Mouse (Mus musculus) forebrain, embryonic 14.5 days (tissue): ENCODE measurements around the gene Sh2d2a. TPM values are rescaled to one million over a fixed set of nuclear protein-coding genes. Genes with fewer than 3 reads are reported as not detected.
"Not testable (repeated sequence)": the region's sequence is repeated elsewhere in the genome, so short reads cannot be mapped to it uniquely, and the experiment has no call there.

Experiments
- ATAC-seq: fragments of 200-750 bp; cut with Nextera tagmentation; 2 replicates; pipeline ENCODE4 v1.8.0; 2017; ENCODE audit warnings: mild to moderate bottlenecking, moderate library complexity
- DNase-seq: peaks from one replicate; pipeline ENCODE4 v3.0.0-alpha.2; 2015; ENCODE audit warnings: low spot score
- H3K27ac ChIP-seq: fragments of 300-500 bp; sonication (generic); 2 replicates; pipeline ENCODE4 v1.5.1; 2014; ENCODE audit warnings: low read depth, mild to moderate bottlenecking, control low read depth, low read length, moderate library complexity
- H3K27me3 ChIP-seq: fragments of 300-500 bp; sonication (generic); replicated peaks from 2 replicates; pipeline ENCODE4 v1.6.1; 2014; ENCODE audit warnings: low read length, control low read depth, mixed read lengths; ENCODE audit not compliant: control insufficient read depth, insufficient read depth
- H3K36me3 ChIP-seq: fragments of 300-500 bp; sonication (generic); 2 replicates; pipeline ENCODE4 v1.6.1; 2014; ENCODE audit warnings: low read length, control low read depth; ENCODE audit not compliant: control insufficient read depth, insufficient read depth
- H3K4me1 ChIP-seq: fragments of 300-500 bp; sonication (generic); 2 replicates; pipeline ENCODE4 v1.6.1; 2014; ENCODE audit warnings: antibody characterized with exemption, low read length, control low read depth; ENCODE audit not compliant: control insufficient read depth, insufficient read depth
- H3K4me2 ChIP-seq: fragments of 300-500 bp; sonication (generic); 2 replicates; pipeline ENCODE4 v1.6.1; 2014; ENCODE audit warnings: mild to moderate bottlenecking, control low read depth, low read length
- H3K4me3 ChIP-seq: fragments of 300-500 bp; sonication (generic); 2 replicates; pipeline ENCODE4 v1.5.1; 2014; ENCODE audit warnings: low read depth, low read length, control low read depth
- H3K9ac ChIP-seq: fragments of 300-500 bp; sonication (generic); 2 replicates; pipeline ENCODE4 v1.6.1; 2014; ENCODE audit warnings: mild to moderate bottlenecking, low read length, control low read depth, moderate library complexity
- H3K9me3 ChIP-seq: fragments of 300-500 bp; sonication (generic); replicated peaks from 2 replicates; pipeline ENCODE4 v1.6.1; 2016; ENCODE audit warnings: low read length, control low read depth, mixed read lengths; ENCODE audit not compliant: control insufficient read depth
- WGBS: fragments of 180-500 bp; shearing (Covaris S2); extraction: QIAGEN DNeasy Blood & Tissue Kit; methylation state at CpG from one replicate; pipeline ENCODE4 v1.1.7; 2014; 5-methylcytosine and 5-hydroxymethylcytosine counted together
- polyA plus RNA-seq: library from polyadenylated mRNA; unstranded; fragments of >200 nt; fragmentation: Nextera tagmentation; extraction: Ambion mirVana; gene quantifications from 2 replicates; pipeline ENCODE4 v1.2.1, GENCODE M21; 2014

Gene Sh2d2a
- polyA plus RNA-seq, 1 experiment from 2014 or later: not detected

DNA sequence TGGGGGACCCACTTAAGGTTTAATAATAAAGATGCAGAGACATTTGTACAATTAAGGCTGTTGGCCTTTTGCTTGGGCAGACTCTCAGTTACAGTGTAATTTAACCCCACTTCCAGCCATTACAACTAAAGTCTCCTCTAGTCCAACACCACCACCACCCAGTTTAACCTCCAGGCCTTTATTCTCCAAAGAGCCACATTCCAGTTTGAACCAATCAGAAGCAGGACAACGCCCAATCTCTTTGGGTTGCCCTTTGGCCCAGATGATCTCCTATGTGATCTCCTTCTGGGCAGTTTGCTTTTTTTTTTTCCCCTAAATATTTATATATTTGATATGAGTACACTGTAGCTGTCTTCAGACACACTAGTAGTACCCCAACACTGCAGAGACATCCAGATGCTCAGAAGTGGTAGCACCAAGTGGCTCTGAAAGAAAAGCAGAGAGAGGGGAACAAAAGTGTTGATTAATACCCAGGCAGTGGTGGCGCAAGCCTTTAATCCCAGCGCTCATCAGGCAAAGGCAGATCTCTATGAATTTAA lies 46.9 kb downstream of the Sh2d2a start:
- H3K27me3 ChIP-seq: no peaks in the 10 kb centered on the region
- 68% methylated on average over 3 of the region's 3 CpGs for WGBS
- DNase-seq (no peak), ATAC-seq (no peak)
- no peaks in the 10 kb centered on the region for H3K4me1 ChIP-seq
- no peak overlapping the region for H3K9ac ChIP-seq
- H3K9me3 ChIP-seq: no peaks in the 10 kb centered on the region
- H3K4me2 ChIP-seq: no peak overlapping the region
- no peak overlapping the region for H3K27ac ChIP-seq
- no peak overlapping the region for H3K4me3 ChIP-seq
- no peaks in the 10 kb centered on the region for H3K36me3 ChIP-seq

GRCm38 (mm10) chr3:87899266-87899665 lies 52.7 kb downstream of the Sh2d2a start:
- Histone ChIP-seq H3K4me3 (no peak overlapping the region), H3K9me3 (no peaks in the 10 kb centered on the region), H3K4me2 (no peak overlapping the region), H3K27me3 (no peaks in the 10 kb centered on the region), H3K27ac (no peak overlapping the region), H3K9ac (no peak overlapping the region), H3K36me3 (no peaks in the 10 kb centered on the region), H3K4me1 (no peaks in the 10 kb centered on the region)
- DNase-seq (no peak), ATAC-seq (no peak)
- 70% methylated on average over 3 of the region's 3 CpGs for WGBS

GRCm38 (mm10) chr3:87899776-87900175 lies 53.2 kb downstream of the Sh2d2a start:
- DNase-seq (no peak), ATAC-seq (no peak)
- Histone ChIP-seq H3K9me3 (no peaks in the 10 kb centered on the region), H3K27me3 (no peaks in the 10 kb centered on the region), H3K4me2 (no peak overlapping the region), H3K4me3 (no peak overlapping the region), H3K9ac (no peak overlapping the region), H3K4me1 (no peaks in the 10 kb centered on the region), H3K27ac (no peak overlapping the region), H3K36me3 (no peaks in the 10 kb centered on the region)
- 81% methylated on average over 3 of the region's 3 CpGs for WGBS

- Histone ChIP-seq H3K9ac (no peak overlapping the region), H3K9me3 (no peaks in the 10 kb centered on the region), H3K27ac (no peak overlapping the region), H3K4me3 (no peak overlapping the region), H3K4me2 (no peak overlapping the region), H3K36me3 (no peaks in the 10 kb centered on the region), H3K27me3 (no peaks in the 10 kb centered on the region), H3K4me1 (no peaks in the 10 kb centered on the region)
- 59% methylated on average over 1 of the region's 1 CpGs for WGBS
- DNase-seq (no peak), ATAC-seq (no peak)
Observed at GRCm38 (mm10) chr3:87901036-87901624, 54.6 kb downstream of the Sh2d2a start.

- 89% methylated on average over 5 of the region's 6 CpGs for WGBS
- not testable (repeated sequence) for DNase-seq
Observed at GRCm38 (mm10) chr3:87901959-87902358, 55.4 kb downstream of the Sh2d2a start.

GRCm38 (mm10) chr3:87903821-87904220 lies 57.3 kb downstream of the Sh2d2a start:
- ATAC-seq (no peak), DNase-seq (no peak)
- Histone ChIP-seq H3K27me3 (no peaks in the 10 kb centered on the region), H3K9ac (no peak overlapping the region), H3K9me3 (no peaks in the 10 kb centered on the region), H3K27ac (no peak overlapping the region), H3K36me3 (no peaks in the 10 kb centered on the region), H3K4me3 (no peak overlapping the region), H3K4me1 (peaks cover 13% of the 10 kb centered on the region), H3K4me2 (no peak overlapping the region)
- WGBS: 47% methylated on average over 5 of the region's 5 CpGs

More at GRCm38 (mm10) chr3:87901959-87902358, 55.4 kb downstream of the Sh2d2a start:
- ATAC-seq, H3K27ac ChIP-seq, H3K9ac ChIP-seq, H3K4me1 ChIP-seq, H3K9me3 ChIP-seq, H3K4me2 ChIP-seq, H3K27me3 ChIP-seq, H3K4me3 ChIP-seq, H3K36me3 ChIP-seq: not testable (repeated sequence)

Other genes with a start within 250 kb of the Sh2d2a start
- 16.9 and 20.8 TPM in 2 replicates for gene Arhgef11, start 229.2 kb upstream of the Sh2d2a start, polyA plus RNA-seq
- gene Lrrc71, start 98.1 kb upstream of the Sh2d2a start, polyA plus RNA-seq: 0.13 and 0.62 TPM in 2 replicates
- 0.74 and 0.94 TPM in 2 replicates for gene Ntrk1, start 51.6 kb upstream of the Sh2d2a start, polyA plus RNA-seq
- 0.62 and 0.66 TPM in 2 replicates for gene Insrr, start 49.8 kb upstream of the Sh2d2a start, polyA plus RNA-seq
- 5.2 and 6.0 TPM in 2 replicates for gene Pear1, start 22.4 kb upstream of the Sh2d2a start, polyA plus RNA-seq
- gene Prcc, start 38.9 kb downstream of the Sh2d2a start, polyA plus RNA-seq: 16.1 and 18.5 TPM in 2 replicates
- gene Hdgf, start 59.6 kb downstream of the Sh2d2a start, polyA plus RNA-seq: 99.1 and 137 TPM in 2 replicates
- gene Mrpl24, start 72.8 kb downstream of the Sh2d2a start, polyA plus RNA-seq: 69.5 and 71.2 TPM in 2 replicates
- gene Isg20l2, start 83.6 kb downstream of the Sh2d2a start, polyA plus RNA-seq: 17.9 and 20.0 TPM in 2 replicates
- 15.6 and 20.2 TPM in 2 replicates for gene Rrnad1, start 84.0 kb downstream of the Sh2d2a start, polyA plus RNA-seq
- 32.8 and 35.9 TPM in 2 replicates for gene Crabp2, start 101.9 kb downstream of the Sh2d2a start, polyA plus RNA-seq
- 23.1 and 27.8 TPM in 2 replicates for gene Nes, start 124.3 kb downstream of the Sh2d2a start, polyA plus RNA-seq
- gene Bcan, start 153.5 kb downstream of the Sh2d2a start, polyA plus RNA-seq: 13.5 and 21.9 TPM in 2 replicates
- gene Hapln2, start 180.8 kb downstream of the Sh2d2a start, polyA plus RNA-seq: 0.52 TPM in 1 of 2 replicates, not detected in the other
- 22.9 and 25.2 TPM in 2 replicates for gene Gpatch4, start 196.4 kb downstream of the Sh2d2a start, polyA plus RNA-seq
- gene Naxe, start 211.7 kb downstream of the Sh2d2a start, polyA plus RNA-seq: 171 and 192 TPM in 2 replicates
- gene Ttc24, start 231.5 kb downstream of the Sh2d2a start, polyA plus RNA-seq: not detected in 2 replicates
- gene Iqgap3, start 235.2 kb downstream of the Sh2d2a start, polyA plus RNA-seq: 7.6 and 8.1 TPM in 2 replicates